Mouse (Mus musculus) splenic B cell, adult 2 months (primary cell): ENCODE results near the gene Elp4.

Experiments used
- DNase-seq: peaks from one replicate; pipeline ENCODE4 v3.0.0-alpha.2; 2011; ENCODE audit warnings: low read depth, low spot score
- H3K27me3 ChIP-seq: 2 replicates; pipeline ENCODE4 v1.6.1; 2012; ENCODE audit warnings: mild to moderate bottlenecking, low read length, moderate library complexity, mixed read lengths; ENCODE audit not compliant: control insufficient read depth, poor library complexity, insufficient read depth, severe bottlenecking
- H3K36me3 ChIP-seq: 2 replicates; pipeline ENCODE4 v1.6.1; 2012; ENCODE audit warnings: mild to moderate bottlenecking, low read length, moderate library complexity, mixed read lengths; ENCODE audit not compliant: control insufficient read depth, poor library complexity, insufficient read depth, severe bottlenecking

The Elp4 gene

DNA sequence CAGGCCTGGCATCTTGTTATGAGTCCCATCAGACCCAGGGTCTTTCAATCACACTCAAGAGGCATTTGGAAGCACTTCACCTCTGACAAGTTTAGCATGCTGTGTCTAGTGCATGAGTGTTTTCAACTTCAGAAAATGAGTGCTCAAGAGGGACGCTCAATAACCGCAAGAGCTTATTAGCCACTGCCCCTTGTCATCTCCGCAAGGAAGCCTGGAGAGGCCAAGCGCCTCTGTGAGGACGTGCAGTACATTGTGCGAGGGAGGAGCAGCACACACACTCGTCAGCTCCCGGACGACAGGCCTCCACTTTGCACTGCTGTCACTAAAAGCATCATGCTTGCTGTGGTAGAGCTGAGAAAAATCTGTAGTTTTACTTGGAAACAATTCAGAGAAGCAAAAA, 177.7 kb downstream of the Elp4 start:
- no peak for DNase-seq
- no peaks in the 10 kb centered on the region for H3K27me3 ChIP-seq
- H3K36me3 ChIP-seq = no peaks in the 10 kb centered on the region

DNA sequence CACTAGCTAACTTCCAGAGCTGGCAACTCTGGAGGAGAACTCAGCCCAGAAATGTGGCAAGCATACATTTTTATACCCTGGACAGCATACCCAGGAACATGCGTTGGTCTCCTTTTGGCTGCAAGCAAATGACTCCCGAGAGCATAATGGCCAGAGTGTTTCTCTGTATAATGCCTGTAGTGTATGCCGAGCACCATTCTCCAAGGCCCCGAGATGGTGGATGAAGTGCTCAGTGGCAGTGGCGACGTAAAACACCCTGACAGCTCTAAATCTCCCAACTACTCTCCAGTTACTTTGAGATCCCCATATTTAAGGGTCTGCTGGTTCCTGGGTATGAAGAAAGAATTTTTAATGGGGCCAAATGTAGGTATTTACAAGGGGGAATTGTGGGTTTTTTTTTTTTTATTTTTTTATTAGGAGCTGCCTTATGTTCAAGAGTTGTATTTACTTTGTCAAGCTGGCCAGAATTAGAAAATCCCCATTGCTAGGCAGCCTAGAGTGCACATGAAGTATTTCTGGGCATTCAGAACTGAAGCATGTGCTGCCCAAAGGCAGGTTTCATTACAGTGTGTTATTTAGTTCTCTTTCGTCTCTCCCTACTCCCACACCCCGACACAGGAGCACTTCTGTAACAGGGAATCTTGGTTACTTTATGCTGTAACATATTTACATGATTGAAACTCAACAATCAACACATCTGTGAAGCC, 188.8 kb downstream of the Elp4 start:
- Histone ChIP-seq H3K27me3 (no peaks in the 10 kb centered on the region), H3K36me3 (no peaks in the 10 kb centered on the region)
- no peak for DNase-seq

DNA sequence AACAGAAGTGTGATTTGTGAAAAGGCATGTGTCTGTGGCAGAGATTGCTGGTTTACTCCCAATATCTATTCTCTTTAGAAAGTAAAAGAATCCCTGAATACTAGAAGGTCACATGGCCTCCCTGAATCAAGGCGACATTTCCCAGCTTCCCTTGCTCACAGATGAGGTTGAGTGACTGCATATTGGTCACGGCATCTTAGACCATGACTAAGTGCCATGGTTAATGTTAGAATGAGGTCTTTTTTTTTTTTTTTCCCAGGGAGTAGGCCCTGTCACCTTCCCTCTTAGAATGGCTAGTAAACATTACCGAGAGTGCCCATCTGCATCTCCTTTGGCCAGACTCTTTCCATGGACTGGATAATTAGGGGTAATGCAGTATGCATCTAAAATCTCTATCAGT, 193.9 kb downstream of the Elp4 start:
- DNase-seq = no peak
- no peaks in the 10 kb centered on the region for H3K36me3 ChIP-seq
- no peaks in the 10 kb centered on the region for H3K27me3 ChIP-seq

DNA sequence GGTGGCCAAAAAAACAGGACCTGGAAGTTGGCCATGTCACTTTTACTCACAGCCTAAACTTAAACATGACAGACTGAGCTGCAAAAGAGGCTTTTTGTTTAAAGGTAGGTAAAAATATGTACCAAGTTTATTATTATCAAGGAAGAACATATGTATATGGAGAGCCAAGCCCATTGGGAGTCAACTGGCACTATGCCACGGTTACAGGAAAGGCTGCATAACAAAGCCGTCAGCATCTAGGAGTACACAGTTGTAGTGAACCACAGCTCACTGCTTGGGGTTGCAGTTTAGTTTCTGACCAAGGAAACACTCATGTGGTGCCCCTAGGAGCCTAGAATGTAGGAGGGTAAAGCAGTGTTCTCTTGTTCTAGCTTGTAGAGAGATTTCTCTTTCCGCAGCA, 195.2 kb downstream of the Elp4 start:
- no peaks in the 10 kb centered on the region for H3K27me3 ChIP-seq
- H3K36me3 ChIP-seq = no peaks in the 10 kb centered on the region
- DNase-seq = no peak

DNA sequence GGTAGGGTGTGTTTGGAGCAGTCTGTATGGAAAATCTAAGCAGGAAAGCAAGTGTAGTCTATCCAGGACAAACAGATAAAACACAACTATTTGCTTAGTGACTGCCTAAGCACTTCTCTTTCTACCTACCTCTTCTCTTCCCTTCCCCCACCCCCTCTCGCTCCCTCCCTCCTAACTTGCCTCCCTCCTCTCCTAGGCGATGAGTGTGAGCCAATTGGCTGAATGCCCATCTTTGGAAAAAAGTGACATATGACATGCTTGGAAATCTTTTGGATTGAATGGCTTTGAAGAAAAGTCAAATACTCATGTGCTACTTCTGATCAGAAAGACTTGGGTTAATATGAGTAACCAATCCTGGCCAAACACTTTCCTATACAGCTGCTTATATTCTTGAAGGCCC, 199.0 kb downstream of the Elp4 start:
- DNase-seq = no peak
- Histone ChIP-seq H3K36me3 (no peaks in the 10 kb centered on the region), H3K27me3 (no peaks in the 10 kb centered on the region)

DNA sequence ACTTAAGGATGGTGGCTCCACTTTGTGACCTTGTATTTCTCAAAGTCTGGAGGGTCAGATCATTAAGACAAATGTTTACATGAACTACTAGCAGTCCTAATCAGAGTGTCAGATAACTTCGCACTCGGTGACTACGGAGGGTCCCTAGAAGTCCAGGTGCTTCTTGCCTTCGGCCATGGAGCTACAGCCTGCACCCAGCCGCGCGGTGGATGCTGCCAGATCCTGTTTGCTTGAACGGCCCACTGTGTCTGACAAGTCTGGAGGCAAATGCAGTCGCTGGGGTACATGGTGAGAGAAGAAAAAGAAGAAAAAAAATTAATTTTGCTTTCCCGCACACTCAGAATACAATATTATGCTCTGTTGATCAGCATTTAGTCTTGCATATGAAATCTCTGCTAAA, 201.8 kb downstream of the Elp4 start:
- no peaks in the 10 kb centered on the region for H3K36me3 ChIP-seq
- DNase-seq = no peak
- no peaks in the 10 kb centered on the region for H3K27me3 ChIP-seq

DNA sequence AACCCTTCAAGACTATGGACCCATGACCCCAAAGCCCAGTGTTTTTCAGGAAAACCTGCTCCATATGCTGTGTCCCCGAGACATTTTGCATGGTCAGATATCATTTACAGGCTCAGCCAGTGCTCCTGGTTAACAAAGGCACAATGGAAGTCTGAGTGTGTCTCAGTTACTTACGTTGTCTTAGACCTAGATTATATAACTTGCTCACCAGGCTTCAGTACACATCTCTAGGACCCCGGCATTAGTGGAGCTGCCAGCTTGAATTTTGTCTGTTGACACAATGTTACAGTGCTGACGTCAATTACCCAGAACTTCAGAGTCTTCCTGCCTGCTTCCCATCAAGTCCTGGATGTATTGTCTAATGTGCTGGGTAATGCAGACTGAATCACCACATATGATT, 202.6 kb downstream of the Elp4 start:
- Histone ChIP-seq H3K27me3 (no peaks in the 10 kb centered on the region), H3K36me3 (no peaks in the 10 kb centered on the region)
- no peak for DNase-seq

DNA sequence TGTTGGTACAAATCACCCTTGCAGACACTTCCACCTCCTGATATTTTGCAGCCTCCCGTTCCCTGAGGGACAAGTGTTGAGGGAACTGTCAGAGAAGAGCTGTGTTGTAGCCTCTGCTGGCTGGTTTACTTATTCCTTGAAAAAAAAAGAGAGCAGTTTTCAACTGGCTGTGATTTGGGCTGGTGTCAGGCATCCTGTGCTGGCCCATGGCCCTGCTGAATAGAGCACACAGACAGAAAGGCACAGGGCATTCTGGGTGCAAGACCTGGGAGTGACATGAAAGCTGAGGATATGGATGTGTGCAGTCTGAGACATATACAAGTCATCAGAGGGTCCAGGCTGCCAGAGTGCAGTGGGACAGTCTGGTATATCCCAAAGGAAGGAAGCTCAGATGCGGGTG, 205.7 kb downstream of the Elp4 start:
- Histone ChIP-seq H3K27me3 (no peaks in the 10 kb centered on the region), H3K36me3 (no peaks in the 10 kb centered on the region)
- no peak for DNase-seq

DNA sequence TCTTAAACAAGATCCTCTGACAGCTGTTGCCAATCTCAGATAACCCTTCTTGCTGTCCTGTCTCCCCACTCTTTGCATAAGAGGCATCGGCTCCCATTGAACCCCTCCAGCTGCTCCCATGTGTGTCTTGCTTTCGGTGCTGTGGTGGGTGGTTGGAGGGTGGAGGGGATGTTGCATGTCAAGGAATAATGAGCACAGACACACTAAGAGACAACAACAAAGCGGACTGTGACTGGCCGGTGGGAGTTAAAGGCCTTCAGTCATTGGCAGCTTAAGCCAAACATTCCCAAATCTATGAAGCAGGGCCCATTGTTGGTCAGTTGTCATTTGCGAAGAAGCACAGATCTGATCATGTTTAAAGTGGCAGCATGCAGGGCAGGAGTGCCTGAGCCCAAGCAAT, 206.6 kb downstream of the Elp4 start:
- Histone ChIP-seq H3K27me3 (no peaks in the 10 kb centered on the region), H3K36me3 (no peaks in the 10 kb centered on the region)
- no peak for DNase-seq

DNA sequence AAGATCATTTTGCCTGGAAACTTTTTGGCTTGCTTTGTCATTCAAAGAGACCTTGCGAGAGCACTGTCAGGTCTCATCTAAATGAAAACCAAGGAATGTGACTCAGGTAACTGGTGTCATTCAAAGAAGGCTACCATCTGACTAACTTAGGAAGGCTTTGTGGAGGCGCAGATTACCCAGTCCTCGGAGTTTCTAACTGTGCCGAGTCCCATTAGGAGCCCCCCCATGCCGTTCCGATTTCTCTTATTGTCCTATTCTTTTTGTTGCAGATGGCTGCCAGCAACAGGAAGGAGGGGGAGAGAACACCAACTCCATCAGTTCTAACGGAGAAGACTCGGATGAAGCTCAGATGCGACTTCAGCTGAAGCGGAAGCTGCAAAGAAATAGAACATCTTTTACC, 213.1 kb downstream of the Elp4 start:
- H3K27me3 ChIP-seq = peaks cover 2% of the 10 kb centered on the region; the same call in 1 of the 2 replicates
- no peaks in the 10 kb centered on the region for H3K36me3 ChIP-seq
- DNase-seq = no peak

DNA sequence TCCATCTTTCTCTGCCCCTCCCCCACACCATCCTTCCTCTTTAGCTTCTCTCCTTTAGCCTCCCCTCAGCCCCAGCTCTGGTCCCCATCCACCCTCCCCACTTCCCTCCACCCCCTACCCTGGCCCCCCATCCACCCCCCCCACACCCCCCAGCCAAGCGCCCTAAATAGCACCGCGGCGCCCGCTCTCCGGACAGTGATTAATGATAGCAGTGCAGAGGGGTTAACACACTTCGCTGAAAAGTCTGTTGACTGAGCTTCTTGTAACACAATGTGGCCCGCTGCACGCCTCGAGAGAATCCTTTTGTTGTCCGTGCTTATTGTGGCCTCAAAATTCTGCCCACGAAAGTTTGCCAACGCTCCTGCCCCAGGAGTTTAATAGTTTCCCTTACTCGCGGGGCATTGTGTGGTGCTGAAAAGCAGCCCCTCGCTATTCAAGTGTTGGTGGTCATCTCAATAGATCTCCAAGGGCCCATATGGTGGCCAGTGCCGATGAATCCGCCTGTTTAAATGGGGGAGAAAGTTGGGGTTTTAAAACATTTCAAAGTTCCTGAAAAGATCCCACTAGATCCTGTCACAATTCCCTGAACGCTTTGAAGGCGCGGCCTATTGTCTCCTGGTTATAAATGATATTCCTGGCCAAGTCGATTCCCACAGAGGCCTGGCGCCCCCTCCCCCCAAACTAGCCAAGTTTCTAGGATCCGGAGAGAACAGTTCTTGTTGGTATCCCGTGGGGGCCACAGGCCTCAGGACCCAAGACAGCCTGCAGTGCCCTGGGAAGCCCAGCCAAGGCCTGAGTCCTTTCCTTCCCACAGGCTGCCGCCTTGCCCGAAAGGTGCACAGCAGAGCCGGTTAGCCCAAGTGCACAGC, 214.4 kb downstream of the Elp4 start:
- Histone ChIP-seq H3K36me3 (no peaks in the 10 kb centered on the region), H3K27me3 (peaks cover 2% of the 10 kb centered on the region; the same call in 1 of the 2 replicates)
- no peak for DNase-seq

DNA sequence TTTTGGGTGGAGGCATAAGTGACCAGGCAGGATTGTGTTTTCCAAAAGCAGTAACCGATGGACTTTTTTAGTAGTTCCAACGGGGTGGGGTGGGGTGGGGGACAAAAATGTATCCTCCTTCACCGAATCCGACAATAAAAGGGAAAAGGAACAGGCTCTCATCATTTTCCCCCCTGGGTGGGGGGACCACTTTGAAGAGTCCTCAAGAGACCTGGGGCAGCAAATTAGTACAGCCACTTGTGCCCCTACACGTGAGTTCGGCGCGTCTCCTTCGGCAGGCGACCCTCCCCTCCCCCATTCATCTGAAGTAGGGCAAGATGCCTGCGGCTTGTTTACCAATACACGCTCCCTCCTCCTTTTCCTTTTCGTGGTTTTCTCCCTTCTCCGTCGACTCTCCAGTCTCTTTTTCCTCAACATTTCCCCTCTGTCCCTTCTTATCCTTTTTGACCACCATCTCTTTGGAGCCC, 215.0 kb downstream of the Elp4 start:
- peaks cover 2% of the 10 kb centered on the region; the same call in 1 of the 2 replicates for H3K27me3 ChIP-seq
- DNase-seq = no peak
- no peaks in the 10 kb centered on the region for H3K36me3 ChIP-seq

DNA sequence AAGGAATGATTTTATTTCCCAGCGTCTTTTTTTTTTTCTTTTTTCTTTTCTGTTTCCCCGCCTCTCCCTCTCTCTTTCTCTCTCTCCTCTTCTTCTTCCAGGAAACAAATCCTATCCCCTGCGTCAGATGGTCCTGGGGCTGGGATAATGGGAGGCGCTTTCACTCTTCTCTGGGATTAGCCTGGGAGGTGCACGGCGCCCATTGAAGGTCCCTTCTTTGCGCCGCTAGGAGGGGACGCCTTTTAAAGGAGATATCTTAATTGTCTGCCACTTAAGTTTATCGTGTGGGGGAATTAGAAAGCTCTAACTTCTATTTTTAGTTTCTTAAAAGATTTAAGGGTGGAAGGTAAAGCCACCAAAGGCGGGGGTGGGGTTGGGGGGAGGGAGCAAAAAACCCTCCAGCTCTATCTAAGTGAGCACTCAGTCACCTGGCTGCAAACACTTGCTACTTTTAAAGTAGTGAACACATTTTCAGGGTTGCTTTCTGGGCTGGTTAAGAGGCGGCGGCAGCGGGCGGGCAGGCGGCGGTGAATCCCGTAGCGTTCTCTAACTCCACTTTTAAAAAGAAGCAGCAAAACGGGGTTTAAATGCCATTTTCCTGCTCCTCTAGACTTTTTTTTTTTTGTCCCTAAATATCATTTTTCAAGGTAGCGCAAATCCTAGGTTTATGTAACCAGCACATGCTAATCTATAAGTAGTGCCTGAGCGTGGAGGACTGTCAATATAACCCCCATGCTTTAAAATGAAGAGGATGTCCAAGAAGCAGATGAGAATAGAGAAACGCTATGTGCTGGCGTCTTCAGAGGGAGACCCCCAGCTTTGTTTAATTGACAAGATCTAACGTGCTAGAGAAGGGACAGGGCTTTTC, 215.7 kb downstream of the Elp4 start:
- H3K36me3 ChIP-seq = no peaks in the 10 kb centered on the region
- no peak for DNase-seq
- H3K27me3 ChIP-seq = peaks cover 2% of the 10 kb centered on the region; the same call in 1 of the 2 replicates

DNA sequence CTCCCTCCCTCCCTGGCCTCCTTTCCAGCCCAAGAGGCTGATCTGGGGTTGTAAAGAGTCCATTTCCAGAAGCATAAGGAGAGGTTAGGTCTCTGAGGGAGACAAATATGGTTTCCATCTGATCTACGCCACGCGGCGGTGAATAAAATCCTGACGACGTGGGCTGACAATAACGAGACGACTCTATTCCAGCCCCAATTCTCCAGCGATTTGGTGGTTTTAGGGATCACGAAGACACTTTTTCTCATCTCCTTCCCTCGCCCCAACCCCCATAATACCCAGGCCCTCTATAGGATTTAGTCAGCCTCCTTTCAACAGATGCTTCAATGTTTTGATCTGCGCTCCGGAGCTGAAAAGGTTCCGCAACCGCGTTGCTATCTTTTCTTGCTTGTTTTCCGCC, 216.4 kb downstream of the Elp4 start:
- H3K36me3 ChIP-seq = no peaks in the 10 kb centered on the region
- H3K27me3 ChIP-seq = peaks cover 2% of the 10 kb centered on the region; the same call in 1 of the 2 replicates
- DNase-seq = no peak
